Mouse (Mus musculus): ENCODE measurements at regions not wholly inside any gene's neighbourhood (a gene's known extent, or its start where the extent isn't known, plus 50 kb on each side); places are given as distances from the start of the nearest gene placed in this dataset.

GRCm38 (mm10) chr14:105522279-105522678 lies 263.9 kb downstream of the Ndfip2 start:
- no peak overlapping the region for H3K4me3 ChIP-seq (replicated peaks)
- H3K36me3 ChIP-seq (replicated peaks; ENCODE audit: low read length): no peaks in the 10 kb centered on the region
- H3K4me1 ChIP-seq: no peaks in the 10 kb centered on the region
- H3K27me3 ChIP-seq (replicated peaks): no peaks in the 10 kb centered on the region
- H3K9me3 ChIP-seq: peaks cover 19% of the 10 kb centered on the region
- TF ChIP-seq FLI1 (IDR thresholded peaks at IDR 0.05; ENCODE audit: low read length): no peak
- TF ChIP-seq GATA1 (IDR thresholded peaks at IDR 0.05; ENCODE audit: borderline replicate concordance, low read length): no peak

- H3K36me3 ChIP-seq (replicated peaks; ENCODE audit: low read length): no peaks in the 10 kb centered on the region
- TF ChIP-seq FLI1 (IDR thresholded peaks at IDR 0.05; ENCODE audit: low read length) (no peak), GATA1 (IDR thresholded peaks at IDR 0.05; ENCODE audit: borderline replicate concordance, low read length) (no peak)
- H3K27me3 ChIP-seq (replicated peaks): no peaks in the 10 kb centered on the region
- H3K4me1 ChIP-seq: no peaks in the 10 kb centered on the region
- peaks cover 29% of the 10 kb centered on the region for H3K9me3 ChIP-seq
- no peak overlapping the region for H3K4me3 ChIP-seq (replicated peaks)
Observed at GRCm38 (mm10) chr14:105518706-105519105, 260.3 kb downstream of the Ndfip2 start.

- H3K4me3 ChIP-seq (replicated peaks): peak overlapping the region; percentile 29
- H3K36me3 ChIP-seq (replicated peaks; ENCODE audit: low read length): no peaks in the 10 kb centered on the region
- H3K9me3 ChIP-seq: peaks cover 22% of the 10 kb centered on the region
- no peak for TF ChIP-seq FLI1 (IDR thresholded peaks at IDR 0.05; ENCODE audit: low read length)
- no peak for TF ChIP-seq GATA1 (IDR thresholded peaks at IDR 0.05; ENCODE audit: borderline replicate concordance, low read length)
- no peaks in the 10 kb centered on the region for H3K27me3 ChIP-seq (replicated peaks)
- no peaks in the 10 kb centered on the region for H3K4me1 ChIP-seq
Observed at GRCm38 (mm10) chr14:105514413-105514812, 256.0 kb downstream of the Ndfip2 start.

GRCm38 (mm10) chr14:105512914-105513677 lies 254.7 kb downstream of the Ndfip2 start:
- Histone ChIP-seq H3K36me3 (replicated peaks; ENCODE audit: low read length) (no peaks in the 10 kb centered on the region), H3K27me3 (replicated peaks) (no peaks in the 10 kb centered on the region), H3K4me1 (no peaks in the 10 kb centered on the region), H3K9me3 (peaks cover 18% of the 10 kb centered on the region), H3K4me3 (replicated peaks) (no peak overlapping the region)
- no peak for TF ChIP-seq GATA1 (IDR thresholded peaks at IDR 0.05; ENCODE audit: borderline replicate concordance, low read length)
- no peak for TF ChIP-seq FLI1 (IDR thresholded peaks at IDR 0.05; ENCODE audit: low read length)

- Histone ChIP-seq H3K4me1 (no peaks in the 10 kb centered on the region), H3K36me3 (replicated peaks; ENCODE audit: low read length) (no peaks in the 10 kb centered on the region), H3K4me3 (replicated peaks) (no peak overlapping the region), H3K27me3 (replicated peaks) (no peaks in the 10 kb centered on the region), H3K9me3 (peaks cover 18% of the 10 kb centered on the region)
- no peak for TF ChIP-seq GATA1 (IDR thresholded peaks at IDR 0.05; ENCODE audit: borderline replicate concordance, low read length)
- no peak for TF ChIP-seq FLI1 (IDR thresholded peaks at IDR 0.05; ENCODE audit: low read length)
Observed at GRCm38 (mm10) chr14:105511826-105512225, 253.5 kb downstream of the Ndfip2 start.

GRCm38 (mm10) chr14:105511135-105511534 lies 252.8 kb downstream of the Ndfip2 start:
- Histone ChIP-seq H3K9me3 (peaks cover 18% of the 10 kb centered on the region), H3K36me3 (replicated peaks; ENCODE audit: low read length) (no peaks in the 10 kb centered on the region), H3K4me3 (replicated peaks) (no peak overlapping the region), H3K27me3 (replicated peaks) (no peaks in the 10 kb centered on the region), H3K4me1 (no peaks in the 10 kb centered on the region)
- TF ChIP-seq FLI1 (IDR thresholded peaks at IDR 0.05; ENCODE audit: low read length) (no peak), GATA1 (IDR thresholded peaks at IDR 0.05; ENCODE audit: borderline replicate concordance, low read length) (no peak)

GRCm38 (mm10) chr14:105505261-105505660 lies 246.9 kb downstream of the Ndfip2 start:
- H3K4me3 ChIP-seq (replicated peaks): no peak overlapping the region
- H3K4me1 ChIP-seq: no peaks in the 10 kb centered on the region
- H3K36me3 ChIP-seq (replicated peaks; ENCODE audit: low read length): no peaks in the 10 kb centered on the region
- H3K27me3 ChIP-seq (replicated peaks): no peaks in the 10 kb centered on the region
- H3K9me3 ChIP-seq: peaks cover 19% of the 10 kb centered on the region; the same call in 1 of the 2 replicates
- TF ChIP-seq FLI1 (IDR thresholded peaks at IDR 0.05; ENCODE audit: low read length): no peak
- TF ChIP-seq GATA1 (IDR thresholded peaks at IDR 0.05; ENCODE audit: borderline replicate concordance, low read length): no peak

GRCm38 (mm10) chr14:105504376-105504775 lies 246.0 kb downstream of the Ndfip2 start:
- Histone ChIP-seq H3K4me3 (replicated peaks) (no peak overlapping the region), H3K4me1 (no peaks in the 10 kb centered on the region), H3K9me3 (peaks cover 19% of the 10 kb centered on the region; the same call in 1 of the 2 replicates), H3K27me3 (replicated peaks) (no peaks in the 10 kb centered on the region), H3K36me3 (replicated peaks; ENCODE audit: low read length) (no peaks in the 10 kb centered on the region)
- no peak for TF ChIP-seq GATA1 (IDR thresholded peaks at IDR 0.05; ENCODE audit: borderline replicate concordance, low read length)
- TF ChIP-seq FLI1 (IDR thresholded peaks at IDR 0.05; ENCODE audit: low read length): no peak

GRCm38 (mm10) chr14:105503806-105504205 lies 245.4 kb downstream of the Ndfip2 start:
- Histone ChIP-seq H3K9me3 (peaks cover 18% of the 10 kb centered on the region; the same call in 1 of the 2 replicates), H3K4me3 (replicated peaks) (no peak overlapping the region), H3K27me3 (replicated peaks) (no peaks in the 10 kb centered on the region), H3K4me1 (no peaks in the 10 kb centered on the region), H3K36me3 (replicated peaks; ENCODE audit: low read length) (no peaks in the 10 kb centered on the region)
- TF ChIP-seq GATA1 (IDR thresholded peaks at IDR 0.05; ENCODE audit: borderline replicate concordance, low read length): no peak
- no peak for TF ChIP-seq FLI1 (IDR thresholded peaks at IDR 0.05; ENCODE audit: low read length)

GRCm38 (mm10) chr14:105502633-105502975 lies 244.2 kb downstream of the Ndfip2 start:
- H3K36me3 ChIP-seq (replicated peaks; ENCODE audit: low read length): no peaks in the 10 kb centered on the region
- H3K27me3 ChIP-seq (replicated peaks): no peaks in the 10 kb centered on the region
- H3K4me1 ChIP-seq: no peaks in the 10 kb centered on the region
- peaks cover 16% of the 10 kb centered on the region; the same call in 1 of the 2 replicates for H3K9me3 ChIP-seq
- TF ChIP-seq GATA1 (IDR thresholded peaks at IDR 0.05; ENCODE audit: borderline replicate concordance, low read length) (no peak), FLI1 (IDR thresholded peaks at IDR 0.05; ENCODE audit: low read length) (no peak)
- H3K4me3 ChIP-seq (replicated peaks): no peak overlapping the region

Data from megakaryocyte, embryonic 14.5 days (primary cell).